In the genomic region with DNA sequence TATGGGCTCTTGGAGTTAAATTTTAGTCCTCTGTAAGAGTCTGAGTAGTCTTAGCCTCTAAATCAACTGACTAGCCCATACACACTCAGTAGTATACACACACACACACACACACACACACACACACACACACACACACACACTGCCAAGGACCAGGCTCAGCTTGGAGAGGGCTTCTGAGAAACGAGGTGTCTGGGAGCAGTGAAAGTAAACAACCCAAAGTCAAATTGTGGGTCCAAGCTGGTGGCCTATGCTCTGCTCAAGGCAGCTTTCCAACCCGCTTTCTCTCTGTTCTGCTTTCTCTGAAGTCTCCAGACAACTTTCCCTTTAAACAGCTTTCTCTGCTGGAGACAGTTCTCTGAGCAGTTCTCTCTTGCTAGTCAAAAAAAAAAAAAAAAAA, we compare ENCODE assay signal across 12 mouse cellular contexts.
"Had no signal": no experiment of that assay in that cellular context is flagged by ENCODE, and none has a peak within 500 bp of the region (broad histone marks: within the 10 kb centered on the region; RNA-seq: fewer than 3 reads in every experiment).

No protein-coding gene starts in this region.

- H3K9ac ChIP-seq: limb, embryonic 13.5 days; liver, embryonic 14.5 days; midbrain, embryonic 15.5 days; neural tube, embryonic 12.5 days had no signal

- H3K27me3 ChIP-seq: limb, embryonic 13.5 days; megakaryocyte, embryonic 14.5 days; midbrain, embryonic 15.5 days; neural tube, embryonic 12.5 days had no signal

- H3K27ac ChIP-seq: hindbrain, postnatal 0 days; limb, embryonic 13.5 days; liver, embryonic 14.5 days; macrophage; midbrain, embryonic 15.5 days; neural tube, embryonic 12.5 days had no signal

- H3K9me3 ChIP-seq: megakaryocyte, embryonic 14.5 days; midbrain, embryonic 15.5 days; neural tube, embryonic 12.5 days had no signal

- H3K4me3 ChIP-seq: limb, embryonic 13.5 days; megakaryocyte, embryonic 14.5 days; midbrain, embryonic 15.5 days; neural tube, embryonic 12.5 days had no signal

- ATAC-seq: hindbrain, postnatal 0 days; midbrain, embryonic 15.5 days had no signal

- DNase-seq: kidney, adult 2 months; left cerebral cortex, postnatal 4 days; thymus, adult 18-20 months; thymus, postnatal 14 days had no signal

- H3K4me2 ChIP-seq: limb, embryonic 13.5 days; midbrain, embryonic 11.5 days; midbrain, embryonic 15.5 days; neural tube, embryonic 12.5 days had no signal

- H3K36me3 ChIP-seq: limb, embryonic 13.5 days; midbrain, embryonic 15.5 days; neural tube, embryonic 12.5 days had no signal

- H3K4me1 ChIP-seq: limb, embryonic 13.5 days; megakaryocyte, embryonic 14.5 days; midbrain, embryonic 15.5 days; neural tube, embryonic 12.5 days had no signal
